Mouse (Mus musculus) kidney, adult 2 months (tissue): ENCODE data around the gene Dlg5. TPM values are rescaled to one million over a fixed set of nuclear protein-coding genes. Genes with fewer than 3 reads are reported as not detected.

Experiments
- DNase-seq: peaks from one replicate; pipeline ENCODE4 v3.0.0; 2021
- H3K27ac ChIP-seq: fragments of 200-500 bp; 2 replicates; pipeline ENCODE4 v1.5.1; 2012; ENCODE audit warnings: low read depth, low read length, control low read depth, inconsistent platforms; ENCODE audit not compliant: insufficient read depth
- H3K27me3 ChIP-seq: fragments of 200-500 bp; replicated peaks from 2 replicates; pipeline ENCODE4 v1.6.1; 2012; ENCODE audit warnings: mild to moderate bottlenecking, moderate library complexity, low read length, inconsistent platforms; ENCODE audit not compliant: control insufficient read depth, insufficient read depth
- H3K36me3 ChIP-seq: fragments of 200-500 bp; 2 replicates; pipeline ENCODE4 v1.6.1; 2012; ENCODE audit warnings: mild to moderate bottlenecking, moderate library complexity, low read length, inconsistent platforms; ENCODE audit not compliant: control insufficient read depth, insufficient read depth
- H3K4me1 ChIP-seq: fragments of 200-500 bp; 2 replicates; pipeline ENCODE4 v1.6.1; 2011; ENCODE audit warnings: low read length; ENCODE audit not compliant: control insufficient read depth, insufficient read depth
- H3K4me3 ChIP-seq: fragments of 200-500 bp; 2 replicates; pipeline ENCODE4 v1.5.1; 2011; ENCODE audit warnings: mild to moderate bottlenecking, low read depth, low read length, control low read depth; ENCODE audit not compliant: insufficient read depth
- CTCF ChIP-seq: fragments of 200-500 bp; conservative IDR thresholded peaks from 2 replicates; pipeline ENCODE4 v1.5.1; 2011; ENCODE audit warnings: low read depth, mild to moderate bottlenecking, control low read depth, low read length, moderate library complexity, mixed read lengths; ENCODE audit not compliant: insufficient read depth, insufficient read length
- POLR2A ChIP-seq: fragments of 200-500 bp; IDR thresholded peaks from one replicate; pipeline ENCODE4 v1.6.1; 2011; ENCODE audit warnings: low read depth, low read length, control low read depth
- WGBS: fragments of 180-500 bp; shearing (Covaris S2); methylation state at CpG from one replicate; pipeline ENCODE4 v1.1.7; 2018; 5-methylcytosine and 5-hydroxymethylcytosine counted together
- polyA plus RNA-seq: library from polyadenylated mRNA; depleted of rRNA; stranded (reverse); fragments of >200 nt; gene quantifications from 2 replicates; pipeline ENCODE4 v1.2.3, GENCODE M21; 2012

Gene Dlg5
- polyA plus RNA-seq, 1 experiment = 31.0 TPM

- Histone ChIP-seq H3K27ac (no peak overlapping the region), H3K27me3 (no peaks in the 10 kb centered on the region), H3K4me3 (no peak overlapping the region), H3K4me1 (peaks cover 32% of the 10 kb centered on the region), H3K36me3 (no peaks in the 10 kb centered on the region)
- 58% methylated on average over 8 of the region's 8 CpGs for WGBS
- no peak for TF ChIP-seq POLR2A
- TF ChIP-seq CTCF = no peak
- DNase-seq = no peak
Measured at GRCm38 (mm10) chr14:24217362-24217722, 28.4 kb downstream of the Dlg5 start.

- H3K27ac ChIP-seq = peak overlapping the region; percentile 37; the same call in 1 of the 2 replicates
- H3K4me3 ChIP-seq = no peak overlapping the region
- TF ChIP-seq POLR2A = no peak
- TF ChIP-seq CTCF = no peak
- peaks cover 28% of the 10 kb centered on the region for H3K4me1 ChIP-seq
- H3K36me3 ChIP-seq = no peaks in the 10 kb centered on the region
- DNase-seq = no peak
- WGBS = 38% methylated on average over 10 of the region's 11 CpGs
- H3K27me3 ChIP-seq = no peaks in the 10 kb centered on the region
Measured at GRCm38 (mm10) chr14:24216678-24217361, 28.9 kb downstream of the Dlg5 start.

GRCm38 (mm10) chr14:24216064-24216463 lies 29.7 kb downstream of the Dlg5 start:
- DNase-seq = peak; percentile 83
- TF ChIP-seq CTCF (no peak), POLR2A (no peak)
- Histone ChIP-seq H3K4me1 (peaks cover 29% of the 10 kb centered on the region), H3K27ac (peak overlapping the region; percentile 61), H3K36me3 (no peaks in the 10 kb centered on the region), H3K27me3 (no peaks in the 10 kb centered on the region), H3K4me3 (no peak overlapping the region)
- 29% methylated on average over 4 of the region's 4 CpGs for WGBS

GRCm38 (mm10) chr14:24214436-24214835 lies 31.3 kb downstream of the Dlg5 start:
- Histone ChIP-seq H3K36me3 (no peaks in the 10 kb centered on the region), H3K27ac (0 out of 2 replicates have a peak overlapping the region, but pooled peaks have one; percentile 13), H3K4me1 (peaks cover 41% of the 10 kb centered on the region), H3K27me3 (no peaks in the 10 kb centered on the region), H3K4me3 (no peak overlapping the region)
- TF ChIP-seq CTCF (no peak), POLR2A (no peak)
- 74% methylated on average over 9 of the region's 9 CpGs for WGBS
- no peak for DNase-seq

GRCm38 (mm10) chr14:24213336-24213735 lies 32.4 kb downstream of the Dlg5 start:
- Histone ChIP-seq H3K4me1 (peaks cover 49% of the 10 kb centered on the region), H3K4me3 (no peak overlapping the region), H3K27ac (no peak overlapping the region), H3K36me3 (no peaks in the 10 kb centered on the region), H3K27me3 (no peaks in the 10 kb centered on the region)
- 69% methylated on average over 2 of the region's 2 CpGs for WGBS
- no peak for DNase-seq
- TF ChIP-seq CTCF (no peak), POLR2A (no peak)

GRCm38 (mm10) chr14:24212861-24213260 lies 32.9 kb downstream of the Dlg5 start:
- Histone ChIP-seq H3K4me1 (peaks cover 50% of the 10 kb centered on the region), H3K36me3 (no peaks in the 10 kb centered on the region), H3K4me3 (no peak overlapping the region), H3K27ac (no peak overlapping the region), H3K27me3 (no peaks in the 10 kb centered on the region)
- 59% methylated on average over 5 of the region's 5 CpGs for WGBS
- TF ChIP-seq CTCF (no peak), POLR2A (no peak)
- DNase-seq = no peak

- Histone ChIP-seq H3K4me3 (no peak overlapping the region), H3K27me3 (no peaks in the 10 kb centered on the region), H3K4me1 (peaks cover 46% of the 10 kb centered on the region), H3K36me3 (no peaks in the 10 kb centered on the region), H3K27ac (no peak overlapping the region)
- TF ChIP-seq CTCF = no peak
- no peak for TF ChIP-seq POLR2A
- no peak for DNase-seq
- 80% methylated on average over 13 of the region's 13 CpGs for WGBS
Measured at GRCm38 (mm10) chr14:24207360-24207752, 38.4 kb downstream of the Dlg5 start.
